Mouse (Mus musculus): ENCODE data around the gene Syngap1.
A peak's percentile ranks its signal among the peaks of the same experiment; 100 is the strongest.

The Syngap1 gene

DNA sequence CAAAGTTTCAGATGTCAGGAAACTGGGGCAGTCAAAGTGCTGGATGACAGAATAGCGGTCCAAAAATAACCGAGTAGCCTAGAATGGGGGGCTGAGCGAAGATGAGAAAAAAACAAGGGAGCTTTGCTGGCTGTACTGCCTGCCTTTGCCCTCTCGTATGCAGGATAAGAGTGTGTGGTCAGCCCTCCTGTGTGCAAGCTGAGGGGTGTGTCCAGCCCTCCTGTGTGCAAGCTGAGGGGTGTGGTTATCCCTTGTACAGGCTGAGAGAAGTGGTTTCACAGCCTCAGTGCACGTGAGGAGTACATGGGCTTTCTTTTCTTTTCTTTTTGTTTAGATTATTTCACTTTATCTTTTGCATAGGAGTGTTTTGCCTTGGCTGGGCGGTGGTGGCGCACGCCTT, 54.5 kb downstream of the Syngap1 start:
- DNase-seq, result no peak

GRCm38 (mm10) chr17:26997661-26998060, 56.6 kb downstream of the Syngap1 start:
- no peak for DNase-seq

GRCm38 (mm10) chr17:26998283-26998682, 57.2 kb downstream of the Syngap1 start:
- no peak for DNase-seq

GRCm38 (mm10) chr17:26999996-27000395, 58.9 kb downstream of the Syngap1 start:
- DNase-seq, result peak in 1 of 2 experiments; percentile 28

- no peak for DNase-seq
These were observed 60.1 kb downstream of the Syngap1 start for GRCm38 (mm10) chr17:27001151-27001550.

DNA sequence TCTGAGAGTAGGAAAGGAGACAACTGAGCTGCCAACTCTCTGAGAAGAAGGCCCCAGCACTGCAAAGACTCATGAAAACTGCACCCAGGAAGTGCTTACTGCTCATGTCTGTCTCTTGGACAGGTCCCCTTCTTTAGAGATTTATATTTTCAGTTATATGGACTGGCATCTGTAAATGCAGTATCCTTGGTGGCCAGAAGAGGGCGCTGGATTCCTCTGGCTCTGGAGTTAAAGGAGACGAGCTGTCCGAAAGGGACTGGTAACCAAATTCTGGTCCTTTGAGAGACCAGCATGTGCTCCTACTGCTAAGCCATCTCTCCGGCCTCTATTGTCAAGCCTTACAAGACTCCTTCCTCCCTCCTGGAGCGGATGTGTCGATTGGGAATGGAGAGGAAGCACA, 60.8 kb downstream of the Syngap1 start:
- DNase-seq, result peak in 1 of 2 experiments; percentile 35

DNA sequence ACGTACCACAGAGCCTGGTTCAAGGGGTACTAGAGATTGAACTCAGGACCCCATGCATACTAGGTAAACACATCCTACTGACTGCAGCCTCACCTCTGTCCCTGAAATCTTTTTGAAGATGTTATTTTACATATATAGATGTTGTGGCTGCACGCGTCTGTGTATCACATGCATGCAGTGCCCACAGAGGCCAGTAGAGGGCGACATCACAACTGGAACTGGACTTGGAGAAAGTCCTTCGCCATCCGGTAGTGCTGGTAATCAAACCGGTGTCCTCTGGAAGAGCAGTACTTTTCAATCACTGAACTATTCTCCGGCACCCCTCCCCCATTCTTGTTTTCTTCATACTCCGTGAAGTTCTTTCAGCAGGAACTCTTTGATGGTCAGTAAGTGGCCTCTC, 63.4 kb downstream of the Syngap1 start:
- peak; percentile 52 to 75 for DNase-seq

DNA sequence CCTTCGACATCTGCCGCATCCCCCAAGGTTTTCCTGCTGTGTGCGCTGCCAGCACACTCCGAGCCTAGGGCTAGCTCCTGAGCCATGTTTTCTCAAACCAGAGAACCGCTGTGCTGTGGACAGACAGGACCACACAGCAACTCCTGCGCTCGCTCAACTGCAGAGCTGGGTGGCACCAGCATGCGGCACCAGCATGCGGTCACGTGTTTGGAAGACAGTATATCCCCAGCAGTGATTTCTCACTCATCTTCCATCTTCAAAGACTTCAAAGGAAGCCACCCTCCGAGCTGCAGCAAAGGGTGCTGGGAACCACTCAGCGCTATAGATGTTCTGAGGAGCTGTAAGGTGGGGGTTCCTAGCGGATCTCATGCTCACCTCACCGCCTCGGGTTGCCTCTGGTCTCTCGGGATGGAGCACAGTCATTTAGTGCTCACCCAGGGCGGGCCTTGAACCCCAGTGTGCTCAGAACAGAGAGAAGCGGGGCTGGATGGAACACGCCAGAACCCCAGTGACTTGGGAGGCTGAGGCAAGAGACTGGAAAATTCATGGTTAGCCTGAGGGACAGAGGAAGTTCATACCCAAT, 63.9 kb downstream of the Syngap1 start:
- DNase-seq, result no peak

GRCm38 (mm10) chr17:27005644-27006043, 64.6 kb downstream of the Syngap1 start:
- no peak for DNase-seq

GRCm38 (mm10) chr17:27008277-27008676, 67.2 kb downstream of the Syngap1 start:
- no peak for DNase-seq

GRCm38 (mm10) chr17:27011167-27011566, 70.1 kb downstream of the Syngap1 start:
- no peak for DNase-seq

- DNase-seq, result no peak
These were observed 71.1 kb downstream of the Syngap1 start for GRCm38 (mm10) chr17:27011998-27012672.

- DNase-seq, result no peak
These were observed 71.9 kb downstream of the Syngap1 start for GRCm38 (mm10) chr17:27012909-27013308.

DNA sequence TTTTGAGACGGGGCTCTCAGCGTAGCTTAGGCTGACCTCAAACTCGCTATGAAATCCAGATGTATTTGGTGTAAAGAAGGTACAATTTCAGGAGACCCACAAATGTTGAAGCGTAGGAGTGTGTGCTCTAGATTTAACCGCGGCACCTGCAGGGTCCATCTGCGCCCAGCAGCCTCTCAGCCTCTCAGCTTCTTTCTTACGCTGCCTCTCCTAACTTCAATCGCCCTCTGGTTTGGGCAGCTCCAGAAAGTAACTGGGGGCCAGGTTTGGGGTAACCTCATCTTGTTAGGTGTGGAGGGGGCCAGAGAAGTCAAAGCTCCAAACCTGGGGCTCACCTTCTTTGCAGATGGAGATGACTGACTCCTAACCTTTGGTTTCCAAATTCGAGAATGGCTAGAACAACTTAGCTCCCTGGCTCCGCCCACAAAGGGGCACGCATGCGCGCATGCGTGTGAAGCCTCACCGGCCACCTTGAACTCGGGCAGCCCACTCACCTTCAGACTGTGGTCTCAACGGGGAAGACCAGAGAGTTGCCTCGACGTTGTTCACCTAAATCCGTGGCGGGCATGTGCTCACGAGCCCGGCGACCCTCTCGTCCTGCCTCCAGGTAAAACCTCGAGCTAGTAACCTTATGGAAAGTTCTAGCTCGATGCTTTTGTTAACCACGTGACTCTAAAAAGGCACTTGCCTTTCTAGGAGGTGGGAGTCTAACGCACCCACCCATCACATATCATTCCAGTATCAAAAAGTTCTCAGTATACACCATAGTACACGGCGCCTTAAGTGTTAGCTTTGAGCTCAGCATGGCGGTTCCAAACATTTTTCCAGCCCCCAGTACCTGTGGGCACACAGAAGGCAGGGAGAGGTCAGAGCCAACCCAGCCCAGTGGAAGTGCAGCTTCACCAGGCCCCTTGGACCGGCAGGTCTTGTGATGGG, 76.8 kb downstream of the Syngap1 start:
- peak; percentile 89 to 94 for DNase-seq

- DNase-seq, result peak in 1 of 2 experiments; percentile 52
These were observed 77.6 kb downstream of the Syngap1 start for GRCm38 (mm10) chr17:27018555-27019196.

DNA sequence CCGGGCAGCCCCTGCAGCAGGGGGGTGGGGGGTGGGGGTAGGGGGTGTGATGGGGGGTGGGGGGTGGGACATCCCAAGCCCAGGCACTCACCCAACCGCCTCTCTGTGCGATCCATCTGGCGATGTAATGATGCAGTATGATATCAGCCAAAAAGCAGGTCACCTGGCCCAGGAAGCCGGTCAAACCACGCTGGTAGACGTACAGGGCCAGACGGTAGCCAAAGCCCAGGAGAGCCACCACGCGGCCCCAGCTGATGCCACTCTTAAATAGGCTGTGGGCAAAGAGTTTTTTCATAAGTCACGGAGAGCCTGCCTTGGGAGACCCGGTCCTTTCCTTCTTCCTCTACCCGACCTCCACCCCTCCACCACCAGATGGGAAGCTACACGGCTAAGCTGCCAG, 80.0 kb downstream of the Syngap1 start:
- peak; percentile 88 to 89 for DNase-seq

- no peak for DNase-seq
These were observed 80.7 kb downstream of the Syngap1 start for GRCm38 (mm10) chr17:27021736-27022135.
